Mouse (Mus musculus) neural tube, embryonic 11.5 days (tissue): ENCODE data around the gene Ppp1r2. TPM values are rescaled to one million over a fixed set of nuclear protein-coding genes. Genes with fewer than 3 reads are reported as not detected.

Experiments
- ATAC-seq: fragments of 200-750 bp; cut with Nextera tagmentation; 2 replicates; pipeline ENCODE4 v1.8.0; 2017; ENCODE audit warnings: moderate number of reproducible peaks, mild to moderate bottlenecking, moderate TSS enrichment, moderate library complexity; ENCODE audit not compliant: insufficient read depth, low FRiP score, low TSS enrichment
- DNase-seq: peaks from one replicate; pipeline ENCODE4 v3.0.0-alpha.2; 2015; ENCODE audit warnings: low spot score
- H3K27ac ChIP-seq: fragments of 300-500 bp; sonication (generic); 2 replicates; pipeline ENCODE4 v1.5.1; 2014; ENCODE audit warnings: low read depth, mild to moderate bottlenecking, low read length
- H3K27me3 ChIP-seq: fragments of 300-500 bp; sonication (generic); 2 replicates; pipeline ENCODE4 v1.6.1; 2014; ENCODE audit warnings: mild to moderate bottlenecking, low read length, mixed read lengths; ENCODE audit not compliant: control insufficient read depth, insufficient read depth
- H3K36me3 ChIP-seq: fragments of 300-500 bp; sonication (generic); 2 replicates; pipeline ENCODE4 v1.6.1; 2014; ENCODE audit warnings: mild to moderate bottlenecking, low read length, moderate library complexity, mixed read lengths; ENCODE audit not compliant: control insufficient read depth, insufficient read depth
- H3K4me1 ChIP-seq: fragments of 300-500 bp; sonication (generic); 2 replicates; pipeline ENCODE4 v1.6.1; 2014; ENCODE audit warnings: low read length, mixed read lengths; ENCODE audit not compliant: control insufficient read depth, insufficient read depth
- H3K4me2 ChIP-seq: fragments of 300-500 bp; sonication (generic); 2 replicates; pipeline ENCODE4 v1.6.1; 2014; ENCODE audit warnings: low read depth, mild to moderate bottlenecking, moderate library complexity
- H3K4me3 ChIP-seq: fragments of 300-500 bp; sonication (generic); 2 replicates; pipeline ENCODE4 v1.5.1; 2014; ENCODE audit warnings: low read depth, low read length
- H3K9ac ChIP-seq: fragments of 300-500 bp; sonication (generic); 2 replicates; pipeline ENCODE4 v1.6.1; 2014; ENCODE audit warnings: mild to moderate bottlenecking, low read length
- H3K9me3 ChIP-seq: fragments of 300-500 bp; sonication (generic); 2 replicates; pipeline ENCODE4 v1.6.1; 2016; ENCODE audit warnings: low read length; ENCODE audit not compliant: control insufficient read depth
- WGBS: fragments of 180-500 bp; shearing (Covaris S2); extraction: QIAGEN DNeasy Blood & Tissue Kit; methylation state at CpG from one replicate; pipeline ENCODE4 v1.1.7; 2014; 5-methylcytosine and 5-hydroxymethylcytosine counted together
- polyA plus RNA-seq: library from polyadenylated mRNA; unstranded; fragments of >200 nt; fragmentation: Nextera tagmentation; extraction: Ambion mirVana; gene quantifications from 2 replicates; pipeline ENCODE4 v1.2.1, GENCODE M21; 2014

Ppp1r2 gene
- polyA plus RNA-seq, 1 experiment from 2014 or later = 117 TPM

GRCm38 (mm10) chr16:31299164-31299959 is 24.3 kb upstream of the Ppp1r2 start:
- no peak for DNase-seq
- WGBS = 41% methylated on average over 11 of the region's 11 CpGs
- ATAC-seq = no peak
- Histone ChIP-seq H3K27me3 (no peaks in the 10 kb centered on the region), H3K9ac (no peak overlapping the region), H3K4me1 (peaks cover 5% of the 10 kb centered on the region; the same call in 1 of the 2 replicates), H3K36me3 (no peaks in the 10 kb centered on the region), H3K4me3 (no peak overlapping the region), H3K27ac (no peak overlapping the region), H3K4me2 (no peak overlapping the region), H3K9me3 (no peaks in the 10 kb centered on the region)

- Histone ChIP-seq H3K4me2 (no peak overlapping the region), H3K36me3 (no peaks in the 10 kb centered on the region), H3K9me3 (no peaks in the 10 kb centered on the region), H3K4me1 (peaks cover 5% of the 10 kb centered on the region; the same call in 1 of the 2 replicates), H3K27ac (no peak overlapping the region), H3K27me3 (no peaks in the 10 kb centered on the region), H3K4me3 (no peak overlapping the region), H3K9ac (no peak overlapping the region)
- ATAC-seq = no peak
- DNase-seq = no peak
- 93% methylated on average over 7 of the region's 7 CpGs for WGBS
Observed at GRCm38 (mm10) chr16:31297113-31297512, 22.0 kb upstream of the Ppp1r2 start.

- no peak overlapping the region for H3K9ac ChIP-seq
- ATAC-seq (no peak), DNase-seq (no peak)
- H3K27ac ChIP-seq = no peak overlapping the region
- no peak overlapping the region for H3K4me3 ChIP-seq
- no peaks in the 10 kb centered on the region for H3K36me3 ChIP-seq
- no peaks in the 10 kb centered on the region for H3K9me3 ChIP-seq
- no peaks in the 10 kb centered on the region for H3K27me3 ChIP-seq
- 65% methylated on average over 4 of the region's 4 CpGs for WGBS
- H3K4me1 ChIP-seq = no peaks in the 10 kb centered on the region
- H3K4me2 ChIP-seq = no peak overlapping the region
Observed at GRCm38 (mm10) chr16:31293761-31294160, 18.7 kb upstream of the Ppp1r2 start.

- no peak for DNase-seq
- Histone ChIP-seq H3K4me1 (no peaks in the 10 kb centered on the region), H3K27me3 (no peaks in the 10 kb centered on the region), H3K4me3 (no peak overlapping the region), H3K27ac (no peak overlapping the region), H3K36me3 (no peaks in the 10 kb centered on the region), H3K4me2 (no peak overlapping the region), H3K9ac (no peak overlapping the region), H3K9me3 (no peaks in the 10 kb centered on the region)
- no peak for ATAC-seq
- WGBS = 84% methylated on average over 7 of the region's 7 CpGs
Observed at GRCm38 (mm10) chr16:31290751-31291365, 15.8 kb upstream of the Ppp1r2 start.

- ATAC-seq = no peak
- DNase-seq = peak; percentile 22
- H3K4me2 ChIP-seq = no peak overlapping the region
- H3K4me1 ChIP-seq = no peaks in the 10 kb centered on the region
- no peak overlapping the region for H3K9ac ChIP-seq
- WGBS = 86% methylated on average over 10 of the region's 10 CpGs
- no peaks in the 10 kb centered on the region for H3K36me3 ChIP-seq
- no peaks in the 10 kb centered on the region for H3K9me3 ChIP-seq
- H3K4me3 ChIP-seq = no peak overlapping the region
- H3K27me3 ChIP-seq = no peaks in the 10 kb centered on the region
- no peak overlapping the region for H3K27ac ChIP-seq
Observed at GRCm38 (mm10) chr16:31290281-31290680, 15.2 kb upstream of the Ppp1r2 start.

- 82% methylated on average over 3 of the region's 3 CpGs for WGBS
- ATAC-seq = no peak
Observed at GRCm38 (mm10) chr16:31287712-31288111, 12.6 kb upstream of the Ppp1r2 start.

GRCm38 (mm10) chr16:31286801-31287488 is 11.9 kb upstream of the Ppp1r2 start:
- Histone ChIP-seq H3K9ac (no peak overlapping the region), H3K4me2 (no peak overlapping the region), H3K4me1 (no peaks in the 10 kb centered on the region), H3K27ac (no peak overlapping the region), H3K27me3 (no peaks in the 10 kb centered on the region), H3K4me3 (no peak overlapping the region), H3K36me3 (no peaks in the 10 kb centered on the region), H3K9me3 (no peaks in the 10 kb centered on the region)
- DNase-seq = no peak
- 92% methylated on average over 11 of the region's 11 CpGs for WGBS
- ATAC-seq = no peak

More at GRCm38 (mm10) chr16:31287712-31288111, 12.6 kb upstream of the Ppp1r2 start:
- H3K27me3 ChIP-seq = no peaks in the 10 kb centered on the region
- no peaks in the 10 kb centered on the region for H3K36me3 ChIP-seq
- no peaks in the 10 kb centered on the region for H3K9me3 ChIP-seq
- no peak overlapping the region for H3K4me2 ChIP-seq
- no peaks in the 10 kb centered on the region for H3K4me1 ChIP-seq
- no peak overlapping the region for H3K9ac ChIP-seq
- no peak overlapping the region for H3K27ac ChIP-seq
- H3K4me3 ChIP-seq = no peak overlapping the region
- DNase-seq = no peak

- Histone ChIP-seq H3K4me2 (no peak overlapping the region), H3K9me3 (no peaks in the 10 kb centered on the region), H3K4me1 (no peaks in the 10 kb centered on the region), H3K36me3 (no peaks in the 10 kb centered on the region), H3K4me3 (no peak overlapping the region), H3K27ac (no peak overlapping the region), H3K9ac (no peak overlapping the region), H3K27me3 (no peaks in the 10 kb centered on the region)
- 87% methylated on average over 2 of the region's 2 CpGs for WGBS
- DNase-seq (no peak), ATAC-seq (no peak)
Observed at GRCm38 (mm10) chr16:31281981-31282380, 6.9 kb upstream of the Ppp1r2 start.
